Mouse (Mus musculus): ENCODE results near the gene Slc2a10. TPM values are rescaled to one million over a fixed set of nuclear protein-coding genes. Genes with fewer than 3 reads are reported as not detected.

Slc2a10 gene
- total RNA-seq (2021) = under 1 TPM; 0.48 to 0.67 TPM

GRCm38 (mm10) chr2:165503259-165504203 lies at the start of gene Slc2a10:
Gene Slc2a10, plus strand, starts transcription at chr2:165503787.
- no peak for DNase-seq

GRCm38 (mm10) chr2:165456710-165457109 lies 46.9 kb upstream of the Slc2a10 start:
- DNase-seq = no peak

DNA sequence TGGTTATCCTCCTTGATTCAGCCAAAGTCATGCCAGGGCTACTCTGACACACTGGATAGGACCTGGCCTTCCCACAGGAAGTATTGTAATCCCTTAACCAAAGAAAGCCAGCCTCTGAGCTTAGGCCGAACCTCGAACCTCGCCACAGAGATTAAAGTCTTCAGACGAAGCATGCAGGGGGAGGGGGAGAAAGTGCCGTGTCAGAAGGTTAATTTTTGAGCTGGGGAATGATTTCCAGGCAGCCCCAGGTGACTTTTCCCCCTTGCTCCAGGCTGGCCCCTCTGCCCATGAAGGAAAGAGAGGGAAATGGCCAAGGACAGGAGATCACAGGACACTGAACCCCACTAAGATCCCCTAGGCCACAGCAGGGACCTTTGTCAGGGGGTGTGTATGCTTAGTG lies 45.4 kb upstream of the Slc2a10 start:
- DNase-seq = no peak

DNA sequence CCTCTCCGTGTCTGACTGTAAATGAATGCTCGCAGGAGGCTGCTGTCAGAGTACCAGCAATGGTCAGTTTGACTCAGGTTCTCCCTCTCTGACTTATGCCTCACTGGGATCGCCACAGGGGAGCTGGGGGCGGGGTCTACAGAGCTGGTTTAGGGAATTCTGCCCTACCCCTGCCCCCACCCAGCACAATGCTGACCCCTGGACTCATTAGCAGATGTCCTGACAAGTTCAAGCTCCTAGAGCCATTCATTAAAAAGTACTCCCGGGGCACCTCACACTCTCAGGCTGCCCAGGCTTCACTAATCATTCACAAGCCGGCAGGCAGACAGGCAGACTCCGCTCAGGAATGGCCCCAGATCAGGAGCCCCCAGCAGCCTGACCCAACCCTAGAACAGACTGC lies 43.9 kb upstream of the Slc2a10 start:
- no peak for DNase-seq

GRCm38 (mm10) chr2:165467824-165468452 lies 35.6 kb upstream of the Slc2a10 start:
- no peak for DNase-seq

- no peak for DNase-seq
These were observed 33.4 kb upstream of the Slc2a10 start for GRCm38 (mm10) chr2:165470167-165470566.

DNA sequence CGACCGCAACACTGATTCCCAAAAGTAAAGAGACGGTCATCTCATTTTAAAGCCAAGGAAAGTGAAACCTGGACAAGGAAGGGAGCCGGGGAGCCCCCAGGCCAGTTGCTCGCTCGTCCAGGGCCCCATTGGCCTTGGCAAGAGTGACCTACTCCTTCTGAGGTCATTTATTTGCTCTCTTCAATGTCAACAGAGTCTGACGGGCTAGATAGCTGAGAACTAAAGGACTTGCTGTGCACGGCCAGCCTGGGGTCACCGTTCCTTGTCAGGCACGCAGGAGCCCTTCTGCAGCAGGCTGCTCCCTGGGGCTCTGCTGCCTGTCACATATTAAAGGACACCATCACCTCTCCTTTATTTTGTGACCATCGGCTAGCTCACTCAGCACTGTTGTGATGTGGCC lies 31.6 kb upstream of the Slc2a10 start:
- DNase-seq = no peak

GRCm38 (mm10) chr2:165473003-165473402 lies 30.6 kb upstream of the Slc2a10 start, which contains the start of gene Slc13a3:
Gene Slc13a3, minus strand, starts transcription at chr2:165473230.
- DNase-seq = no peak

- no peak for DNase-seq
These were observed 28.2 kb upstream of the Slc2a10 start for GRCm38 (mm10) chr2:165475412-165475811.

- no peak for DNase-seq
These were observed 27.7 kb upstream of the Slc2a10 start for GRCm38 (mm10) chr2:165475850-165476249.

GRCm38 (mm10) chr2:165482003-165482402 lies 21.6 kb upstream of the Slc2a10 start:
- DNase-seq = no peak

GRCm38 (mm10) chr2:165484152-165484551 lies 19.4 kb upstream of the Slc2a10 start:
- no peak for DNase-seq

GRCm38 (mm10) chr2:165485826-165486225 lies 17.8 kb upstream of the Slc2a10 start:
- no peak for DNase-seq

DNA sequence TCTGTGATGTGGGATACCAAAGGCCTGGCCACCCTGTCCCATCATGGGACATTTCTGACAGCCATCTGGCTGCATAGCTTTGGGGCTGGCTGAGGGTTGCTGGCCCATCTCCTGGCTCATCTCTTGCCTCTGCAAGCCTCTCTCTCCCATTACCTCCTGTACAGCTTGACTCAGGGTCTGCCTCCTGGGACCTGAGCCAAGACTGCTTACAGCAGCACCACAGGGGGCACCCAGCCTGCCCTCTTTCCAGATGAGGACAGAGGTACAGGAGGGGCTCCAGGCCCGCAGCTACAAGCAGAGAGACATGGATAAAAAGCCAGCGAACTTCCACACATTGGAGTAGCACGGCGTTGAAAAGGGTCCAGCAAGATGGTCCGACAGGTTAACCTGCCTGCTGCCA lies 17.2 kb upstream of the Slc2a10 start:
- DNase-seq = no peak

DNA sequence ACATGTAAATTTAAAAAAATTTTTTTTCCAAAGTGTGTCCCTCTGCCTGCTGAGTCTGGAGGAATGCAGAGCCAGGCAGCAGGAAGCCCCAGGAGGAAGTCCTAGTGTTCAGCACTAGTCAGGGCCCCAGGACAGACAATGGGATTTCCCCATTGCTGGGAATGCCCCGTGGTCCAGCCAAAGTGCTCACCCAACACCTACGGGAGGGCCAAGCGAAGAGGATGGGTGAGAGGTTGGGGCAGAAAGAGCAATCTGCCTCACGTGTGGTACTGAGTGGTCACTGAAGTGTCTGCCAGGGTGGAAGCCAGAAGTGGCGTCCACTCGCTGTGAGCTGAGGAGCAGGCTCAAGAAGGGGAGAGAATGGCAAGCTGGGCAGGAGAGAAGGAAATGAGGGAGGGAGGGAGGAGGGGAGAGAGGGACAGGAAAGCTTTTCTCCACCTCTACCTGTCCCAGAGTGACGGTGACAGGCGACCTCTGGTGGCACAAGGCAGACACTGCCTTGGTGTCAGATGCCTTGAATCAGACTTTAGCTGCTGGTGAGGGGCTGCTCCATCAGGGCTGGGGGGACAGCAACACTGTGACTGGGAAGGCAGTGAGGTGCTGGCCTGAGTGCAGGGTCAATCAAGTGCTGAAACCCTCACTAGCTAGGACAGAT lies 16.6 kb upstream of the Slc2a10 start:
- DNase-seq = peak; percentile 58 to 67

DNA sequence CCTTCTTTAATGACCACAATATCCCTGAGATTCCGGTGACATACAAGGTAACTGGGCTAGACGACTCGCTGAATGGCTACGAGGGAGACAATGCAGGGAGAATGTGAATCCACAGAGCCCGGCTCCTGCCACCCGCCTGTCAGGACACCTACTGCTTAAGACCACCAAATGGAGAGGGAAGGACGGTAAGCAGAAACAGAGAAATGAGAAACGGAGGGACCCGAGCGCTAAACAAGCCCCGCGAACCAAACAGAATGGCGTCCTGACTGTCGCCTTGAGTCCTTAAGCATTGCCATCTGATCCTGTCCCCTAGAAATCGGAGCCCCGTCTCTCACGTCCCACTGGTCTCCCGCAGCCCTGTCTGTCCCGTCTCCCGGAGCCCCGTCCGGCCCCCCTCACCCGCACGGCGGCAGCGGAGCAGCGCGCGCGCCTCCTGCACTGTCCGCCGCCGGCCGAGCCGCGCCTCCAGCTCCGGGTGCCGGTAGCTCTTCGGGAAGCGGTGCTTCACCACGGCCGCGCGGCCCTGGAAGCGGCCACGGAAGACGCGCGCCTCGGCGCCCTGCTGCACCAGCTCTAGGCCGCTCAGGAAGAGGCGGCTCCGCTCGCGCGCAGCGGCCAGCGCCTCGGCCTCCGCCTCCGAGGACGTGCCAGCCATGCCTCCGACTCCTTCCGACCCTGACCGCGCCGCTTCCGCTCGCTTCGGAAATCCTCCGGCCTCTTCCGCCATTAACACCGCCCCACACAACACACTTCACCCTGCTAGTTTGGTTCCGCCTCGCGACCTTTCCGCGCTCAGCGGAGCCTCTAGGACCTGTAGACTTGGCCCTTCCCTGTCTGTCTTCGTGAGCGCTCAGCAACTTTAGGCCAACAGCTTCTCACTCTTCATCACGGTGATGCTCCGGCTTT lies 10.7 kb upstream of the Slc2a10 start, which contains the start of gene Trp53rka:
Gene Trp53rka (minus strand): TSS at position 677 of the 906 bp plus-strand sequence.
- DNase-seq = peak; percentile 81 to 83

GRCm38 (mm10) chr2:165493587-165494210 lies 9.9 kb upstream of the Slc2a10 start:
- peak; percentile 42 to 59 for DNase-seq

DNA sequence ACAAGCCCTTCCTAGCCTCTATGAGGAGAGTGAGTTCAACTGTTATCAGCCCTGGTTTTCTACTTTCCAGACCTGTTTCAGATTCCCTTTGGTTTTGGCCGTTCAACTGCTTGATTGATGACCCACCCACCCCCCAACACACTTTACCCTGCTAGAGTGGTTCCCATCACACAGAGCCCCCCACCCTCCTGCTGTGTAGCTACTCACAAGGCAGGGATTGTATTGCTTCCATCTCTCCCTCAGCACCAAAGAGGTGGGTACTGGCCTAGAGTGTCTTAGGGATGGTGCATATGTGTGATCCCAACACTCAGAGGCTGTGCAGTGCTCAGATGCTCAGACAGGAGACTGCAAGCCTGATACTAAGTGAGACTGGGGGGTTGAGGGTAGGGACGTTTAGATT lies 9.1 kb upstream of the Slc2a10 start:
- no peak for DNase-seq

DNA sequence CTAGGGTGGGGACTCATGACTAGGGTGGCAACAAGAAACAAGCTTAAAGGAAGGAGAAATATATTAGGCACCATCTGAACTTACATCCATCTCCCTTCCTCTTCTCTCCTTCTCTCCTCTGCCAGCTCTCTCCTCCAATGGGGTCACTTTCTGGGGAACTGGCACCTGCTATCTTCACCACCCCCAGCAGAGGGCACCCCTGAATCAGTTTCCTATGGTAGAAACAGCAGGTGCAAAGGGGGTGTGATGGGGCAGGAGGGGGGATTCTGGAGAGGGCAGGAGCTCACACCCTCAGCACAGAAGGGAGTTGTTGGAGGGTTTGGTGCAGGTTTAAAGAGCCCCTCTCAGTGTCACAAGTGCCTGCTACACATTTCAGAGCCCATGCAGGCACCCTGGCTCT lies 7.3 kb upstream of the Slc2a10 start:
- DNase-seq = peak; percentile 51 to 61

DNA sequence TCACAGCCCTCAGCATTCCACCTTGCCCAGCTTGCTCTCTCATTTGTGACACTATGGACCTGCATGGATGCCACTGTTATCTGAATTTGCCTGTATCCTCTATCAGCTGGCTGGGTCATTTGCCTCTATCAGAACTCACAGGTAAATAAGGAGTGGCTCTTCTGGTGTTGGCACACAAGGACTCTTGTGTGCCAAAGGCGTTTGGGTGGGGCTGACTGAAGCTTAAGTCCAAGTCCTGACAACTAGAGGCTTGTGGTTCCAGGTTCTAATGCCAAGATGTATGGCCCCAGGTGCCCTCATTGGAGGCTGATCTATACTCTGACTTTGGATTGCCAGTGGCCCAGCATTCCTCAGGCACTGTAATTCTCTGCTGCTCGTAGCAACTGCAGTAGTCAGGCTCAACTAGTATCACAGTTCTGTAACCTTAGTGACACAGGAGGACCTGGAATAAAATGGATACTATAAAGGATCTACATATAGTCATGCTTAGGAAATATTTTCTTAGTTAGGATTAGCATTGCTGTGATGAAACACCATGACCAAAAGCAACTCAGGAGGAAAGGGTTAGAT lies 5.8 kb upstream of the Slc2a10 start:
- no peak for DNase-seq

GRCm38 (mm10) chr2:165498816-165499215 lies 4.8 kb upstream of the Slc2a10 start:
- no peak for DNase-seq

Measured in layer of hippocampus, postnatal 36 days (tissue).